Mouse (Mus musculus): Measurements from ENCODE around the gene Stk17b. TPM values are rescaled to one million over a fixed set of nuclear protein-coding genes. Genes with fewer than 3 reads are reported as not detected.
"Not testable (repeated sequence)": the region's sequence is repeated elsewhere in the genome, so short reads cannot be mapped to it uniquely, and the experiment has no call there.

The Stk17b gene
- polyA plus RNA-seq, 1 experiment from 2014 or later, result 13.6 TPM

DNA sequence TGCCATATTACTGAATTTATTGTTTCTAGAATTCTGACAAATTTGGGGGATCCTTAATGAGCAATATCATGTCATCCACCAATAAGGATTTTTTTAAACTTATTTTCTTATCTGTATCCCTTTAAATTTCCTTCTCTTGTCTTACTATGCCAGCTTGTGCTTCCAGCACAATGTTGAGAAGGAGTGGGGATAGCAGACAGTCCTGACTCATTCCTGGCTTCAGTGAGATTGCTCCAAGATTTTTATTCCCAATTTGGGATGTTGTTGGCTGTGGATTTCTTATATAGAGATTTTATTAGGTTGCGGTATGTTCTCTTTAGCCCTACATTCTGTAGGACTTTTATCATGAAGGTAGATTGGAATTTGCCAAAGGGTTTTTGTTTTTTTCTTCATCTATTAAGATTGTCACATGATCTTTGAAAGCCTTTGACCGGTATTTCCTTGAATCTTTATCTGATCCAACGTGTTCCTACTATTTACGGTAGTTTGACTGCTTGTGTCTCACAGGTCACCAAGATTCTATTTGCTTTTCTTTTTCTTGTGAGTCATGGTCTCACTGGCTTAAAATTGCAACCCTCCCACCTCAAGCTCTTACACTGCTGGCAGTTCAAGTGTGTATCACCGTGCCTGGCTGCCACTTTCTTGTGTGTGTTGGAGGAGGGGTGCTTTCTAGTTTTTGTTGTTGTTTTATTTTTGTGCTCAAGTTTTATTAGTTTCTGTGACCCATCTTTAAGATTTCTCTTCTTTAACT lies 64.2 kb downstream of the Stk17b start:
- H3K36me3 ChIP-seq (ENCODE audit: insufficient read depth, low read length), result no peaks in the 10 kb centered on the region
- no peak overlapping the region for H3K4me3 ChIP-seq (replicated peaks; ENCODE audit: low read depth, low read length)
- no peak for ATAC-seq (replicated peaks; ENCODE audit: low FRiP score, low read depth)
- WGBS, result 28% methylated on average over 5 of the region's 5 CpGs
- H3K4me1 ChIP-seq (replicated peaks; ENCODE audit: insufficient read depth, low read length), result no peaks in the 10 kb centered on the region
- no peaks in the 10 kb centered on the region for H3K9me3 ChIP-seq (replicated peaks; ENCODE audit: low read length)
- no peak overlapping the region for H3K4me2 ChIP-seq (ENCODE audit: low read length)
- DNase-seq (ENCODE audit: low spot score), result no peak
- TF ChIP-seq CTCF (IDR thresholded peaks at IDR 0.05; ENCODE audit: low read depth), result no peak
- H3K27ac ChIP-seq, result no peak overlapping the region
- H3K9ac ChIP-seq (ENCODE audit: low read depth, low read length), result no peak overlapping the region
- no peaks in the 10 kb centered on the region for H3K27me3 ChIP-seq (ENCODE audit: insufficient read depth, low read length)

DNA sequence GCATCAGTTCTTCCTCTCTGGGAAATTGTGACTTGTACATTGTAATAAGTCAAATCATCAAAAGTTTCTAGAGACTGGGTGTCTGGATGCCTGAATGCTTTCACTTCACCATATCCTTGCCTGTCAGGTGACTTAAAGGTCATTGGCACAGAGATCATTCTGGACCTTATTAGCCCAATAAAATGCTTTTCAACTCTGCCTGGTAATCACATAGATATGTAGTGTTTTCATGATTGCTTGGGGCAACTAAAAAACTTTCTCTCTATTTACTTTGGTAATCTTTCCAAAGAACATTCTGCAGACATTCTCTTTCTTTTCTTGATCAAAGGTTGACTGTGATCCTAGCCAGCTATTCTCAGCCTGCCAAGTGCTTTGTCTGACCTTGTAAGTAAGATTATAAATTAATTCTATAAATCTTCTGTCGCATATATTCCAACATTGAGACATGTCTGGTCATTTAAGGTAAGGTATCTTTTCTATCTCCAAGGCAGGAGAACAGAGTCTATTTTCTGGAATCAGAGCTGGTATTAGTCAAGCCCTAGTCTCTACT lies 69.0 kb downstream of the Stk17b start:
- no peaks in the 10 kb centered on the region for H3K9me3 ChIP-seq (replicated peaks; ENCODE audit: low read length)
- DNase-seq (ENCODE audit: low spot score) (no peak), ATAC-seq (replicated peaks; ENCODE audit: low FRiP score, low read depth) (no peak)
- no peak overlapping the region for H3K4me2 ChIP-seq (ENCODE audit: low read length)
- no peaks in the 10 kb centered on the region for H3K4me1 ChIP-seq (replicated peaks; ENCODE audit: insufficient read depth, low read length)
- no peaks in the 10 kb centered on the region for H3K36me3 ChIP-seq (ENCODE audit: insufficient read depth, low read length)
- no peak overlapping the region for H3K4me3 ChIP-seq (replicated peaks; ENCODE audit: low read depth, low read length)
- no peak overlapping the region for H3K27ac ChIP-seq
- no peaks in the 10 kb centered on the region for H3K27me3 ChIP-seq (ENCODE audit: insufficient read depth, low read length)
- 74% methylated on average over 1 of the region's 1 CpGs for WGBS
- no peak overlapping the region for H3K9ac ChIP-seq (ENCODE audit: low read depth, low read length)
- no peak for TF ChIP-seq CTCF (IDR thresholded peaks at IDR 0.05; ENCODE audit: low read depth)

DNA sequence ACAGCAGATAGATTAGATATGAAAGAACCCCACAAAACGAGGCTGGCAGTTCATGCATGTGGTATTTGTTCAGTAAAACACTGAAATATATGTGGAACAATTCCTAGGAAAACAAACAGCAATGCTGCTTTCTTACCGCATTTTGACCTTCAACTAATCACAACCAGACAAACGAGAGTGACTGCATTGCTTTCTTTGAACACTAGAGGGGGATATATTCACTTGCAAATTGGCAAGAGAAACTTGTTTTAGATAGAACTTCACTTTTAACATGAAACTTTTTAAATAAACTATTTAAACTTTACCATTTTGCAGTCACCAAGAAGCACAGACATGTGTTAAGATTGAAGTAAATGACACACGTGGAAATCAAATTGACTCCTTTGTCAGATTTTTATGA lies 69.6 kb downstream of the Stk17b start:
- Histone ChIP-seq H3K27me3 (ENCODE audit: insufficient read depth, low read length) (no peaks in the 10 kb centered on the region), H3K27ac (no peak overlapping the region), H3K4me1 (replicated peaks; ENCODE audit: insufficient read depth, low read length) (no peaks in the 10 kb centered on the region), H3K4me2 (ENCODE audit: low read length) (no peak overlapping the region), H3K9me3 (replicated peaks; ENCODE audit: low read length) (no peaks in the 10 kb centered on the region), H3K9ac (ENCODE audit: low read depth, low read length) (no peak overlapping the region), H3K4me3 (replicated peaks; ENCODE audit: low read depth, low read length) (no peak overlapping the region), H3K36me3 (ENCODE audit: insufficient read depth, low read length) (no peaks in the 10 kb centered on the region)
- ATAC-seq (replicated peaks; ENCODE audit: low FRiP score, low read depth) (no peak), DNase-seq (ENCODE audit: low spot score) (peak; percentile 90)
- peak; percentile 90 for TF ChIP-seq CTCF (IDR thresholded peaks at IDR 0.05; ENCODE audit: low read depth)
- 2% methylated on average over 4 of the region's 4 CpGs for WGBS

DNA sequence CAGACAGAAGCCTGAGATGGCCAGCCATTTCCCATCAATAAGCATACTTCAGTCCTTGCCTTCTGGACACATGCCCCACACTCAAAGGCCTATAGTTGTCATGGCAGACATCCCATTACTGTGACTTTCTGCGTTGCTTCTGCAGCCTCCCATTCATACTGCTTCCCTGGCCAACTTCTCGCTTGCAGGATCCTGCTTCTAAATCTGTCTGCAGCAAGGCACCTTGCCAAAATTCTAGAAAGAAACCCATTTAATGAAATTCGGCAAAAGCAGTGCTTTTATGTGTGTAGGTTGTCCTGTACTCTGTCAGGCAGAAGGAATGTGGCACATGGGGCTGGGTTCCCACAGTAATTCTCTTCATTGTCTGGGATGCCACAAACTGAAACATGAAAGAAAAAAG lies 71.6 kb downstream of the Stk17b start:
- H3K36me3 ChIP-seq (ENCODE audit: insufficient read depth, low read length); H3K4me2 ChIP-seq (ENCODE audit: low read length); H3K27me3 ChIP-seq (ENCODE audit: insufficient read depth, low read length); H3K9ac ChIP-seq (ENCODE audit: low read depth, low read length); ATAC-seq (replicated peaks; ENCODE audit: low FRiP score, low read depth); H3K9me3 ChIP-seq (replicated peaks; ENCODE audit: low read length); DNase-seq (ENCODE audit: low spot score); H3K4me3 ChIP-seq (replicated peaks; ENCODE audit: low read depth, low read length); H3K27ac ChIP-seq; H3K4me1 ChIP-seq (replicated peaks; ENCODE audit: insufficient read depth, low read length): not testable (repeated sequence)
- 53% methylated on average over 2 of the region's 3 CpGs for WGBS

GRCm38 (mm10) chr1:53711069-53711468 lies 74.0 kb downstream of the Stk17b start:
- WGBS, result 93% methylated on average over 9 of the region's 9 CpGs
- TF ChIP-seq CTCF (IDR thresholded peaks at IDR 0.05; ENCODE audit: low read depth), result no peak
- Histone ChIP-seq H3K27ac (no peak overlapping the region), H3K4me2 (ENCODE audit: low read length) (no peak overlapping the region), H3K9me3 (replicated peaks; ENCODE audit: low read length) (no peaks in the 10 kb centered on the region), H3K4me3 (replicated peaks; ENCODE audit: low read depth, low read length) (no peak overlapping the region), H3K27me3 (ENCODE audit: insufficient read depth, low read length) (no peaks in the 10 kb centered on the region), H3K9ac (ENCODE audit: low read depth, low read length) (no peak overlapping the region), H3K4me1 (replicated peaks; ENCODE audit: insufficient read depth, low read length) (no peaks in the 10 kb centered on the region), H3K36me3 (ENCODE audit: insufficient read depth, low read length) (no peaks in the 10 kb centered on the region)
- DNase-seq (ENCODE audit: low spot score) (no peak), ATAC-seq (replicated peaks; ENCODE audit: low FRiP score, low read depth) (no peak)

- not testable (repeated sequence) for H3K4me1 ChIP-seq (replicated peaks; ENCODE audit: insufficient read depth, low read length); H3K9me3 ChIP-seq (replicated peaks; ENCODE audit: low read length); DNase-seq (ENCODE audit: low spot score); H3K4me3 ChIP-seq (replicated peaks; ENCODE audit: low read depth, low read length); H3K27me3 ChIP-seq (ENCODE audit: insufficient read depth, low read length); H3K9ac ChIP-seq (ENCODE audit: low read depth, low read length); H3K27ac ChIP-seq; H3K36me3 ChIP-seq (ENCODE audit: insufficient read depth, low read length); ATAC-seq (replicated peaks; ENCODE audit: low FRiP score, low read depth); H3K4me2 ChIP-seq (ENCODE audit: low read length)
- 83% methylated on average over 5 of the region's 5 CpGs for WGBS
These were observed 75.4 kb downstream of the Stk17b start for GRCm38 (mm10) chr1:53709602-53710001.

All from kidney, postnatal 0 days (tissue).